Mouse (Mus musculus): ENCODE measurements around the gene Angptl7.

The Angptl7 gene

DNA sequence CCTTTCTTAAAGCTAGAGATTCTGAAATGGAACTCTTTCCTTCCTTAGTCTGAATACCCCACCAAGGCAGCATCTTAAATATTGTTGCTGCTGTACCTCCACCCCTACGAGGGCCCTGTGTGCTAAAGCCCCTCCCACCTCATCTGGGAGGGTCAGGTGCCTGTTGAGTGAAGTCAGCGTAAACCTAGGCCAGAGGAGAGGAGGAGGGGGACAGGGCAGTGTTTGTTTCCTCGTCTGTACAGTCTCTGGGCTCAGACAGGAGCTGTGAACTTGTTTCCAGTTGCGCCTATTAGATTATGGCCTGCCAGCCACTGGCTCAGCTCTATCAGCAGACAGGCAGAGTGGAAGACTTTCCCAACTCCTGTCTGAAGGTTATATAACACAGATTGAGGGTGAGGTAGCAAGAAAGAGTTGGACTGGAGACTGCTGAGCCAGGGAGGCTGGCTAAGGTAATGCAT lies at the start of gene Angptl7:
Angptl7 (minus strand) TSS at position 51 of the 458 bp plus-strand sequence.
- DNase-seq: peak in 1 of 2 experiments; percentile 8

- DNase-seq: no peak
Measured at GRCm38 (mm10) chr4:148549106-148549505, 48.8 kb upstream of the Angptl7 start.

DNA sequence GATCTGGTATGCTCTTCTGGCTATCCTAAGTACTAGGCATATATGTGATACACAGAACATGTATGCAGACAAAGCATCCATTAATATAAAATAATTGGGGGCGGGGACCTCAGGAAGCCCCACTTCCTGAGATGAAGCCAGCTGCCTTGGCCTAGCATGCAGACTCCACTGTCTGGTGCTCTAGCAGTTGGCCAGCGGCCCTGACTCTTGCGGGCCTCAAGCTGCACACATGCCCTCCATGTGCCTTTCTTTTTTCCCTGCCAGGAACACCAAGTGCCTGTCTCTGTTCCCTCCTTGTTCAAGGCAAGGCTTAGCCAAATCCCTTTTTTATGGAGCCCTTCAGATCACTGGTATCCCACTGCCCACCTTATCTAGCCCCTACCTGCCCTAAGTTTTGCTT lies 35.6 kb upstream of the Angptl7 start:
- DNase-seq: no peak

GRCm38 (mm10) chr4:148533613-148534328 lies 33.5 kb upstream of the Angptl7 start:
- no peak for DNase-seq

DNA sequence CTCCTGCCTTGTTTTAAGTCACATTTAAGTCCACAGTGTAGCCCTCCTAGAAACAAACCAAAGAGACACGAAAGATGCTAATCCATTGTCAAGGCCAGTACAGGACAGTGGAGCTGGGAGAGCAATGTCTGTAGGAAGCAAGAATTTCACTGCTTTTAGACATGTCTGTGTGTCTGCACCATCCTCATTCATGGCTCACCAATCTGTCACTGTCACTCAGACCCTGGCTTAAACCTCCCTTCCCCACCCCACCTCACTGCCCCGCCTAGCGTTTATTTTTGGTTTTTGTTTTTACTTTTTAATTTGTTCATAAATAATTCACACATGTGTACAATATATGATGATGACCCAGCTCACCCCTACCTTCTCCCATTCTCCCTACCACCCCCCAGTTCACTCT lies 32.3 kb upstream of the Angptl7 start:
- DNase-seq: no peak

DNA sequence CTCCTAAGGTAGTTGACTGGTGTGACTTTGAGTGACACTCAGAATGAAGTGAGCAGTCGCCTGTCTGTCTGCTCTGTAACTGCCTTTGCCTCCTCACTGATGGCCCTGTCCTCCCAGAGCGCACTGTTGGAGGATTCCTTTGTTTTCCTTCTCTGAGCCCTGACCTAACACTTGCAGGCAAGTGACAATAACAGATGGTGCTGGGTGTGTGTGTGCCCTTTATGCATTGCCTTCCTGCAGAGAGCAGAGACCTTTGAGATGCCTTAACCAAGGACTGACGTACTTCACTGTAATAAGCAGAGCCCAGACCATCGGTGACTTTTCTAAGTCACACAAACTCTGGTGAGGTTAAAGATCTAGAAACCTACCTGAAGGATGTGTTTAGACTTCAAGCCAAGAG lies 31.1 kb upstream of the Angptl7 start:
- no peak for DNase-seq

DNA sequence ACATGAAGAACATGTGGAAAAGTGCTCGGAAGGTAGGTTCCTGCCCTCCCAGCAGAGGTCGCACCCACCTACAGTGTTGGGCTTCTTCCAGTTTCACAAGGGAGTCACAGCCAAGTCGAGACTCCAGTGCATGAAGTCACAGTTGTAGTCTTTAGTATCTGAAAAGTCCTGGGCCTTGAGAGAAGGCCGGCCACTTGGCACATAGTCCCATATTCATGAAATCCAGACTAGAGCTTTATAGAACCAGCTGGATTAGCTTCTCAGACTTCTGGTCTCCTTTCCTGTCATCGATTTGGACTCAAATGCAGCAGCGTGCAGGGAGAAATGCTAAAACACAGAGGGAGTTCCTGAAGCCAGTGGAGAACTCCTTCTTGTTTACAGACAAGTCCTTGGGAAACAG lies 30.5 kb upstream of the Angptl7 start:
- DNase-seq: no peak

- no peak for DNase-seq
Measured at GRCm38 (mm10) chr4:148530351-148530750, 30.1 kb upstream of the Angptl7 start.

GRCm38 (mm10) chr4:148527158-148527910 lies 27.1 kb upstream of the Angptl7 start:
- DNase-seq: no peak

DNA sequence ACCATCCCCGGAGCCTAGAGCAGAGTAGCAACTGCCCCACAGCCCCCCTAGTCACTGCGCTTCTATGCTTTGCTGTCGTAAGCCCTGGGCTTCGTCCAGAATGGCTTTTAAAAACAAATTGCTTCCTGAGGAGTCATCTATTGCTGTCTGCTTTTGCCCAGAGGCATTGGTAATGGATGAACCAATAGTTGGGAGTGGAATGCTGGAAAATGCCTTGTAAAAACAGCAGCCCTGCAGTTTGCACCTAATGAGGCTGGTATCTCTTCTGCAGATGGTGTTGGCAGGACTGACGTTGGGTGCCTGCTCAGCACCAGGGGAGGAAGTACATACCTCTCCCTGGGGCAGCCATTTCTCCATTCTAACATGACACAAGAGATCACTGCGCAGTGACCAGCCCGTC lies 23.3 kb upstream of the Angptl7 start:
- DNase-seq: no peak

DNA sequence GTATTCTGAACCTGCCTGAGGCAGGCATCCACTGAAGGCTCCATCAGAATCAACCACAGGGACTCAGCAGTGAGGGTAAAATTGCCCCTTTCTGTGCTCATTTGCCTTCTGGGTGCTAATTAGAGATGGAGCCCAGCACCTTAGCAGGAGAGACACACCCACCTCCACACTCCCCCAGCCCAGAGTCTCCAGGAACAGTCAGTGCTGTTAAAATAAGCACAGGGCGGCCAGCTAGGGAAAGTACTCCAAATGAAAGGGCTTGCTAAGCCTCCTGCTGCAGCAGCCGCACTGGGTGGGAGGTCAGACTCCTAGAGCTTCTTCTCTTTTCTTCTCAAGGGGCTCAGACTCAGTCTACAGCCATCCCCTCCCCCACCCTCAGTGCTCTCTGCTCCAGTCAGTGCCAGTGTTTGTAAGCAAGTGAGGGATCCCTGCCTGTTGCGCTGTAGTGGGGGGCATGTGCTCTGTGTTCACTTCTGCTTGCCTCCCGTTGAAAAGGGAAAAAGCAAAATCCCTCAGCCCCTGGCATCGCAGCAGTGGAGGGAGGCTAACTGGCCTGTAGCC lies 18.1 kb upstream of the Angptl7 start:
- no peak for DNase-seq

DNA sequence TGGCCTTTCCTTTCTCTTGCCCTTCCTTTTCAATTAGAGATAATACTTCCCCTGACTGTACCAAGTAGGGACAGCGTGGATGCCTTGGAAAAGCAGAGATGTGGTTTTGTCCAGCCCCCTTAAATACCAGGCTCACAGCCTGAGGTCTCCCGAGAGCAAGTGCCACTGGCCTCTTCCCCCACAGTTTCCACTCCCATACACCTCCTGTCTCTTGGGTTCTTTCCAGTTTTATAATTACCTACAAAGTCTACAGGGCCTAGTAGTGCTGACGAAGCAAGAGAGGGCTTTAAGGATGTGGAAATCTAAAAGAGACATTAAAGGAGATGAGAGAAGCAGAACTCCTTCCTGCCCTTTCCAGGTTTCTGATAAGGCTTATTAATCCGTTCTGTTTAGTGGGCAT lies 17.5 kb upstream of the Angptl7 start:
- DNase-seq: no peak

DNA sequence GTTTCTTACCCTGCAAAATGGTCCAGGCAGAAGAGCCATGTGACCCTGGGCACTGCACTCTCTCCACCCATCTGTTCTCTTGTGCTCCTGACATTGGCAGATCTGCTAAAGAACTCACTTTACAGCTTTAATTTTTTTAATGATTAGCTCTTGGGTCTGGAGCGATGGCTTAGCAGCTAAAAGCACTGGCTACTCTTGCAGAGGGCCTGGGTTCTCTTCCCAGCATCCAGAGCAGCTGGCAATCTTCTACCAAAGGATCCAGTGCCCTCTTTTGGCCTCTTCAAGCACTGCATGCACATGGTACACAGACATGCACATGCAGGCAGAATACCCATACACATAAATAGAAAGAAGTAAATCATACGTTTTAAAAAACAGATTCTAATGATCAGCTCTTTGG lies 15.1 kb upstream of the Angptl7 start:
- no peak for DNase-seq

- peak in 1 of 2 experiments; percentile 30 for DNase-seq
Measured at GRCm38 (mm10) chr4:148513021-148513559, 12.8 kb upstream of the Angptl7 start.

- DNase-seq: no peak
Measured at GRCm38 (mm10) chr4:148511334-148511733, 11.1 kb upstream of the Angptl7 start.

DNA sequence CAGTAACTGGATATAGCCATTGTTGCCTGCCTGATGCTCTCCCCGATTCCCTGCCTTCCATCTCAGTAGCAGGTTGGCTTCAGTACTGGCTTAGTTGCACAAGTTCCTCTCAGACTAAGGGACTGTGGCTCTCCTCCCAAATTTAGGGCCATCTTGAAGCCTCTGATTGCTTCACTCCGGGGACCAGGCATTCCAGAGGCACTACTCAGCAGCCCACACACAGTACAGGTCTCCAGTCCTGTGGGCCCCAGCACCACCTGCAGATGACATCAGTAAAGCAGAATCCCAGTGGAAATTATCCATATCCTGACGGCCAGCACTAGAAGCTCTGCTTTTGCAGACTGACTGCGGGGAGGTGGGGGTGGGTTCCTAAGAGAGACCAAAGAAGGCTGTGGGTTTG lies 10.4 kb upstream of the Angptl7 start:
- peak; percentile 21 to 26 for DNase-seq

DNA sequence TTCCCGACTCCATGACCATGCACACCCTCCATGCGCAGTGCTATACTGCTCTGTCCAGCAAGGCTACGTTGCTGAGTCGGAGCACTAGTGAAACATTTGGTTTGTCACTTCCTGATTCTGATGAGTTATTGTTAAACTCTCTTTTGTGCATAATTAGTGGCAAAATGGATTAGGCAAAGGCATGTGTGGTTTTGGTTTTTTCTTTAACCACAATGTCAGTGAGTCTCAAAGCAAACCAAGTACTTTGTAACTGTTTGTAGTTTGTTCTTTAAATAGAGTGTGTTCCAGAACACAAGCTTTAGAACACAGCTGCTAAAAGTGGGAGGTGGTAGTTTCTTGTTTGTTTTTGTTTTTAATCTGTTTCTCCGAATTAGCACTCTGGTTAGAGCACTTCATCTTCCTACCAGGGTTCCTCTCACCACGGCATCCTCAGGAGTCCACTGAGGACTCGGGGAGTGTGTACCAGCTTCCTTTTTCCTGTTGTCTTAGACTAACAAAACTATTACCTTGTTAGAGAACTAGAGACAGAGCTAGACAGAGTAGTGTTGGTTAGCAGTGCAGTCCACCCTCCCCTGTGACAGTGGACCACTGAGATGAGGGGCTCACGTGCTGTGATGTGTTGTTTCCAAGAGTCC lies 9.3 kb upstream of the Angptl7 start:
- no peak for DNase-seq

DNA sequence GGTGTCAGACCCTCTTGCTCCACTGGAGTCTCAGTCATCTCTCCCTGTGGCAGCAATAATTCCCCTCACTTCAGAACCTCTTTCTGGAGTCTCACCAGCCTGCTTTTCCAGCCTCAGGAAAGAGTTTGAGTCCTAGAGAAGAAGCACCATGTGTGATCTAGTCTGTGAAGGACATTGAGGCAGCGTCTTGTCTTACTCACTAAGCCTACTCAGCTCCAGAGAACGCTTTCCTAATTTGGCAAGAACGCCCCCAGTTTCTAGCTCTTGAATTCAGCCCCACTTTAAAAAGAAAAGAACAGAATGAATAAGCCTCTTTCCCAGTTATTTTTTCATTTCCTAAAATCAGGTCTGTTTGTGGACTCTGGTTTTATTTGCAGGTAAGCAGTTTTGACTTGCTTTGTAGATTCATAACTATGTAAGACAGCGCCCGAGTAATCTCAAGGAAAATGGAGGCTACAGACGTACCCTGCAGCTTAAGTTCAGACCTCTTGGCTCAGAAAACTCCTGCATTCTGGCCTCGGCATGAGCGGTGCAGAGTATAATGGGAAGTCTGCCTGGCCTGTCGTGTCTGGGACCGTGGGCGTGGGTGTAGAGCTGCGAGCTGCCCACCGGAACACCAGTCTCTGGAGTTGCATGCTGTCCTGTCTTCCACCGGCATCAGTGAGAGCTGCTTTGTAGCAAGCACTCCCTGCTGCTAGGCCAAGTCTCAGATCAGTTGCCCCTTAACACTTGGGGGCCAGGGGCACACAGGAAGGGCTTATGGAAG lies 8.0 kb upstream of the Angptl7 start:
- no peak for DNase-seq

DNA sequence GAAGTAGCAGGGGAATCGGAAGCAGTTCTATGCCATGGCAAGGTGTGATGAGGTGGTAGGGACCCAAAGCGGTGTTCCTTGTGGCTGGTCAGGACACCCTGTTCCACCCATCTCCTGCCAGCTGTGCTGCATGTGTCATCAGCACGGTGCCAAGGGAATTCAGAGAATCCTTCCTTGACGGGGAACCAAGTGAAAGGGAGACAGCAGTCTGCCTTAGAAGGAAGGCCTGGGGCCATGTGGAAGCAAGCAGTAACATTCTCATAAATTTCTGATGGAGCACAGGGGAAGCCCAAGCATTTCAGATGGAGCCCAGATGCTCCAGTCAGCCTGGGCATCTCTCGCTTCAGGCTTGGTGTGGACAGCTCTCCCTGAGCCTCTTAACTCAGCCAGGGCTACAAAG lies 7.3 kb upstream of the Angptl7 start:
- peak in 1 of 2 experiments; percentile 14 for DNase-seq

DNA sequence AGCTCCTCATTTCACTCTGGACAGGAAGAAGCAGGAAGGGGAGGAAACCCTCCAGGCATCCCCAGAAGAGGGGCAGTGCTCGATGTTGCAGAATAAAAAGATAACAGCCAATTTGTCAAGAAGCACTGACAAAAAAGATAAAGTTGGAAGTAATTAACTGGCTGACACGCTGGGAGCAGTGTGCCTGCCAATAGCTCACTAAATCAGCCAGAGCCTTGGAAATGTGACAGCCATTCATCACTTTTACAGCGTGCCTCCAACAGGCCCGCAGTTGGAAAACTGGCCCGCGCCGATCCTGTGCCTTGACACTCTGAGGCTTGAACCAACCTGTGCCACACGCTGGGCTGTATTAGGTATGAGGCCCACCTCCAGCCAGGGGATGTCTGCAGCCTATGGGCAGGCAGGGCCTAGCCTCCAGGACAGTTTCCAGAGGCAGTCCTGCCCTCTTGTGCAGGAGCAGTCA lies 4.3 kb upstream of the Angptl7 start:
- peak; percentile 16 to 22 for DNase-seq

DNA sequence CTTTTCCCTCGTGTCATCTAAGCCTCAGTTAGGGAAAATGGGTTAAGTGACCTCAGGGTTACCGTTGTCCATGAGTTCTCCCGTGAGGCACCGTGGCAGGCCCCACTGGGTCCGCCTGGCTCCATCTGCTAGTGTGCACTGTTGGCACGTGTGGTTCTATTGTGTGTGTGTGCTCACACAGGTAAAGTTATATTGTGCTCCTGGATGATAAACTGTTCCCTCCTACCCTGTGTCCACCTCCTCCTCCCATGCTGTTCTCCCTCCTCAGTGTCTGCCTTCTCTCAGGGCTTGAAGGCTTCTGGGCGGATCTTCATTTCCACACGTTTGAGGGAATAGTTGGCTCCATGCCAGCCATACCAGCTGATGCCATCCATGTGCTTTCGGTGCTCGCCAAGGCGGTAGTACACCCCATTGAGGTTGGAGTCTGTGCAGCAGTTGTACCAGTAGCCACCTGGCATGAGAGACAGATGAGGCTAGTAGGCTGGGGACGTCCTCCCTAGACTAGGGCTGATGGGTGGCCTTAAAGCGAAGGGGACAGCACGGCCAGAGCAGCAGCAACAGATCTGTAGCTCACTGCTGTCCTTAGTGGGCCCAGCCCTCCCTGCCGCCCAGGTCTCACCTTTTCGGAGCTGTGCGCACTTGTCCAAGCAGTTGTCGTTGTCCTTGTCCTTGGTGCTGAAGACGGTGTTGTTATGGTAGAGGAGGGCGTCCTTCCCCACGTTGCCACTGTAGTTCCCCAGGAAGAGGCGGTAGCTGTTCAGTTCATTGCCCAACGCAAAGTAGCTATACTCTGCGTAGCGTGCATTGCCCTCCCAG lies 4.2 kb downstream of the Angptl7 start:
- no peak for DNase-seq
